Mouse (Mus musculus): ENCODE results near the gene Srsf6. TPM values are rescaled to one million over a fixed set of nuclear protein-coding genes. Genes with fewer than 3 reads are reported as not detected.

Gene Srsf6
- polyA plus RNA-seq, 1 experiment from 2014 or later: 254 TPM

Other genes with a start within 250 kb of the Srsf6 start
- 0.13 TPM in 1 of 2 replicates, not detected in the other for gene L3mbtl1, start 11.9 kb downstream of the Srsf6 start, polyA plus RNA-seq (2015; fragmentation: Nextera tagmentation; extraction: Ambion mirVana)
- gene Sgk2, start 55.8 kb downstream of the Srsf6 start, polyA plus RNA-seq (2015; fragmentation: Nextera tagmentation; extraction: Ambion mirVana): 0.10 TPM in 1 of 2 replicates, not detected in the other
- gene Ift52, start 85.8 kb downstream of the Srsf6 start, polyA plus RNA-seq (2015; fragmentation: Nextera tagmentation; extraction: Ambion mirVana): 53.8 and 57.0 TPM in 2 replicates
- 24.7 and 31.3 TPM in 2 replicates for gene Mybl2, start 123.2 kb downstream of the Srsf6 start, polyA plus RNA-seq (2015; fragmentation: Nextera tagmentation; extraction: Ambion mirVana)
- not detected in 2 replicates for gene Gtsf1l, start 156.3 kb downstream of the Srsf6 start, polyA plus RNA-seq (2015; fragmentation: Nextera tagmentation; extraction: Ambion mirVana)